Mouse (Mus musculus) E14TG2a.4 (cell line): Measurements from ENCODE around the gene Il5ra.

Experiments used
- CTCF ChIP-seq: conservative IDR thresholded peaks from 2 replicates; pipeline ENCODE4 v1.5.1; 2014; ENCODE audit warnings: low read length
- NANOG ChIP-seq: IDR thresholded peaks from 2 replicates; pipeline ENCODE4 v1.6.1; 2014; ENCODE audit warnings: borderline replicate concordance, low read length, mixed read lengths

DNA sequence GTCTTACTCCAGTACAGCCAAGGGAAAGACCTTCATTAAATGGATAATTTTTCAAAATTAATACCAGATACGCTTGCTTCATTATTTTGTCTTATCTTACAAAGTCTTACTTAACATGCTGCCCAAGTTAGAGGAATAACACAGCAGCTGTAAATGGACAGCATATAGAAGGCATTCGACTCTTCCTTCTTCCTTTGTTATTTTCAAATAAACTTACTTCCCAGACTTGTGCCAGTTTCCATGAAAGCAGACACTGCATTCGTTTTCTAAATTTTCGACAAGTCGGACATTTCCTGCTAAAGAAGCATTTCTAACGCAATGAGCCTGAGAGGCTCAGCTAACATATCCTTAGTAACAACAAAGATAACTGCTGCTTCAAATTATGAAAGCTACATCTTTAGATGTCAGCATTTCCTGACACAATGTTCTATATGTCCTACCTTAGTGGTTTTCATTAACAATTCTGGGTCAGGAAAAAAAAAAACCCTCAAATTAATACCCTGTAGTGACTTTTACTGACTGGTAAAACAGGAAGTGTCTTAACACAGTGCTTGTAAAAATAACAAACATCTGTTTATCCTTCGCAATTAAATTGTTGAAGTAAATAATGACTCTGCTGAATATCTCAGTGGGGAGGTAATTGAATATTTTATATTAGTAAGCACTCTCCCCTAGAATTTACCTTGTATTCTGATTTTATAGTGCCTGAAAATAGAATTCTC lies 3.0 kb downstream of the Il5ra start:
- TF ChIP-seq CTCF (no peak), NANOG (no peak)
